Mouse (Mus musculus): ENCODE measurements around the gene Tap2. TPM values are rescaled to one million over a fixed set of nuclear protein-coding genes. Genes with fewer than 3 reads are reported as not detected.

Gene Tap2
- polyA plus RNA-seq, 1 experiment, result 18.8 TPM

DNA sequence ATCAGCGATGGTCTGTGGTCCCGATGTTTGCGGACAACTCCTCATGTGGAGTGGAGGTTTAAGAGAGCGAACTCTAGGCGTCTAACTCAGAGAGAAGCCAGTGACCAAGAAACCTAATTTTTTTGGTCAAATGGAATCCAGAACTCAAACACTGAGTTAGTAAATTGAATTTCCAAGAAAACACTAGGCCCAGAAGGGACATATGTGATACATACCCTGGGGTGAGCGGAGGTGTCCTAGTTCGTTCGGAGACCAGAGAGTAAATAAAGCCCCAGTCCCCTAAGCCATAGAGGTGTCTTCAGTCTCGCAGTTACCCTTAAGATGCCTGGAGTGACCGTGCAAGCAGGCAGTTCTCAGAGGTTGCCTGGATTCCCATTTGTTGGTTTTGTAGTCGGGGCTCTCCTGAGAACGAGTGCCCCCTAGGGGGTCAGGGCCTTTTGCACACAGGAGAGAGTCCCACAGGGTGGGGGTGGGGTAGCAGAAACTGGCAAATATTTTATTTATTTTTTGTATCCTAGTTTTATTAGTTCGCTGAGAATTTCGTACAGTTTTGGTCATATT, 60.6 kb downstream of the Tap2 start:
- no peak overlapping the region for H3K27ac ChIP-seq (ENCODE audit: insufficient read depth, low read length)
- H3K4me3 ChIP-seq (ENCODE audit: low read depth, low read length), result peak overlapping the region; percentile 65; the same call in 1 of the 2 replicates
- H3K4me1 ChIP-seq (ENCODE audit: control insufficient read depth, insufficient read depth, low read length), result no peaks in the 10 kb centered on the region
- 0 out of 2 replicates have a peak, but pooled peaks cover 5% of the 10 kb centered on the region for H3K27me3 ChIP-seq (ENCODE audit: control insufficient read depth, insufficient read depth, low read length, poor library complexity, severe bottlenecking)
- H3K9me3 ChIP-seq (replicated peaks; ENCODE audit: control insufficient read depth, insufficient read depth, low read length, poor library complexity, severe bottlenecking), result no peaks in the 10 kb centered on the region
- H3K36me3 ChIP-seq (ENCODE audit: control insufficient read depth, insufficient read depth, low read length, poor library complexity, severe bottlenecking), result no peaks in the 10 kb centered on the region
- TF ChIP-seq POLR2A (IDR thresholded peaks at IDR 0.05; ENCODE audit: insufficient read depth, low read length) (no peak), CTCF (IDR thresholded peaks at IDR 0.05; ENCODE audit: low read depth, low read length) (peak; percentile 46), EP300 (IDR thresholded peaks at IDR 0.05; ENCODE audit: insufficient read depth, low read depth, low read length) (no peak)
- peak overlapping the region; percentile 51; the same call in 1 of the 2 replicates for H3K9ac ChIP-seq (ENCODE audit: low read depth, poor library complexity, severe bottlenecking)

GRCm38 (mm10) chr17:34264452-34265351, 61.4 kb downstream of the Tap2 start:
- no peaks in the 10 kb centered on the region for H3K9me3 ChIP-seq (replicated peaks; ENCODE audit: control insufficient read depth, insufficient read depth, low read length, poor library complexity, severe bottlenecking)
- H3K36me3 ChIP-seq (ENCODE audit: control insufficient read depth, insufficient read depth, low read length, poor library complexity, severe bottlenecking), result no peaks in the 10 kb centered on the region
- no peaks in the 10 kb centered on the region for H3K4me1 ChIP-seq (ENCODE audit: control insufficient read depth, insufficient read depth, low read length)
- peak overlapping the region; percentile 71 for H3K4me3 ChIP-seq (ENCODE audit: low read depth, low read length)
- no peak for TF ChIP-seq POLR2A (IDR thresholded peaks at IDR 0.05; ENCODE audit: insufficient read depth, low read length)
- TF ChIP-seq EP300 (IDR thresholded peaks at IDR 0.05; ENCODE audit: insufficient read depth, low read depth, low read length), result no peak
- no peak for TF ChIP-seq CTCF (IDR thresholded peaks at IDR 0.05; ENCODE audit: low read depth, low read length)
- peak overlapping the region; percentile 51 for H3K9ac ChIP-seq (ENCODE audit: low read depth, poor library complexity, severe bottlenecking)
- no peak overlapping the region for H3K27ac ChIP-seq (ENCODE audit: insufficient read depth, low read length)
- H3K27me3 ChIP-seq (ENCODE audit: control insufficient read depth, insufficient read depth, low read length, poor library complexity, severe bottlenecking), result 0 out of 2 replicates have a peak, but pooled peaks cover 5% of the 10 kb centered on the region

Other genes with a start within 250 kb of the Tap2 start
- gene Vps52, start 247.7 kb upstream of the Tap2 start, polyA plus RNA-seq (2011; ENCODE audit: insufficient read depth, insufficient read length, low read depth, missing spikeins), result 18.3 and 19.0 TPM in 2 replicates
- gene Rps18, start 247.5 kb upstream of the Tap2 start, polyA plus RNA-seq (2011; ENCODE audit: insufficient read depth, insufficient read length, low read depth, missing spikeins), result 2,174 TPM in 2 replicates
- 98.4 and 103 TPM in 2 replicates for gene H2-K1, start 203.2 kb upstream of the Tap2 start, polyA plus RNA-seq (2011; ENCODE audit: insufficient read depth, insufficient read length, low read depth, missing spikeins)
- gene Ring1, start 178.8 kb upstream of the Tap2 start, polyA plus RNA-seq (2011; ENCODE audit: insufficient read depth, insufficient read length, low read depth, missing spikeins), result 8.1 and 11.4 TPM in 2 replicates
- 19.0 and 26.1 TPM in 2 replicates for gene H2-Ke6, start 175.5 kb upstream of the Tap2 start, polyA plus RNA-seq (2011; ENCODE audit: insufficient read depth, insufficient read length, low read depth, missing spikeins)
- gene Slc39a7, start 171.8 kb upstream of the Tap2 start, polyA plus RNA-seq (2011; ENCODE audit: insufficient read depth, insufficient read length, low read depth, missing spikeins), result 57.2 and 68.8 TPM in 2 replicates
- gene Rxrb, start 171.7 kb upstream of the Tap2 start, polyA plus RNA-seq (2011; ENCODE audit: insufficient read depth, insufficient read length, low read depth, missing spikeins), result 37.7 and 38.2 TPM in 2 replicates
- gene Col11a2, start 164.1 kb upstream of the Tap2 start, polyA plus RNA-seq (2011; ENCODE audit: insufficient read depth, insufficient read length, low read depth, missing spikeins), result 0.82 and 0.85 TPM in 2 replicates
- 1.4 TPM in 1 of 2 replicates, not detected in the other for gene H2-Oa, start 111.2 kb upstream of the Tap2 start, polyA plus RNA-seq (2011; ENCODE audit: insufficient read depth, insufficient read length, low read depth, missing spikeins)
- gene H2-DMa, start 84.0 kb upstream of the Tap2 start, polyA plus RNA-seq (2011; ENCODE audit: insufficient read depth, insufficient read length, low read depth, missing spikeins), result 5.9 and 8.3 TPM in 2 replicates
- 190 and 199 TPM in 2 replicates for gene Brd2, start 80.9 kb upstream of the Tap2 start, polyA plus RNA-seq (2011; ENCODE audit: insufficient read depth, insufficient read length, low read depth, missing spikeins)
- not detected in 2 replicates for gene H2-DMb2, start 60.2 kb upstream of the Tap2 start, polyA plus RNA-seq (2011; ENCODE audit: insufficient read depth, insufficient read length, low read depth, missing spikeins)
- 0.65 and 1.1 TPM in 2 replicates for gene H2-DMb1, start 50.5 kb upstream of the Tap2 start, polyA plus RNA-seq (2011; ENCODE audit: insufficient read depth, insufficient read length, low read depth, missing spikeins)
- 21.6 and 24.6 TPM in 2 replicates for gene Tap1, start 16.0 kb upstream of the Tap2 start, polyA plus RNA-seq (2011; ENCODE audit: insufficient read depth, insufficient read length, low read depth, missing spikeins)
- 8.7 and 10.2 TPM in 2 replicates for gene Psmb9, start 15.8 kb upstream of the Tap2 start, polyA plus RNA-seq (2011; ENCODE audit: insufficient read depth, insufficient read length, low read depth, missing spikeins)
- gene Psmb8, start 5.8 kb upstream of the Tap2 start, polyA plus RNA-seq (2011; ENCODE audit: insufficient read depth, insufficient read length, low read depth, missing spikeins), result 20.5 and 27.6 TPM in 2 replicates
- gene H2-Ob, start 35.4 kb downstream of the Tap2 start, polyA plus RNA-seq (2011; ENCODE audit: insufficient read depth, insufficient read length, low read depth, missing spikeins), result not detected in 2 replicates
- 2.3 and 2.4 TPM in 2 replicates for gene H2-Ab1, start 54.2 kb downstream of the Tap2 start, polyA plus RNA-seq (2011; ENCODE audit: insufficient read depth, insufficient read length, low read depth, missing spikeins)
- gene H2-Aa, start 84.3 kb downstream of the Tap2 start, polyA plus RNA-seq (2011; ENCODE audit: insufficient read depth, insufficient read length, low read depth, missing spikeins), result not detected in 2 replicates
- 2.8 and 4.6 TPM in 2 replicates for gene H2-Eb1, start 102.3 kb downstream of the Tap2 start, polyA plus RNA-seq (2011; ENCODE audit: insufficient read depth, insufficient read length, low read depth, missing spikeins)
- gene H2-Eb2, start 122.1 kb downstream of the Tap2 start, polyA plus RNA-seq (2011; ENCODE audit: insufficient read depth, insufficient read length, low read depth, missing spikeins), result not detected in 2 replicates
- not detected in 2 replicates for gene Btnl2, start 151.3 kb downstream of the Tap2 start, polyA plus RNA-seq (2011; ENCODE audit: insufficient read depth, insufficient read length, low read depth, missing spikeins)
- 0.28 TPM in 1 of 2 replicates, not detected in the other for gene Btnl1, start 173.6 kb downstream of the Tap2 start, polyA plus RNA-seq (2011; ENCODE audit: insufficient read depth, insufficient read length, low read depth, missing spikeins)
- gene BC051142, start 195.3 kb downstream of the Tap2 start, polyA plus RNA-seq (2011; ENCODE audit: insufficient read depth, insufficient read length, low read depth, missing spikeins), result not detected in 2 replicates

Data from ES-Bruce4 (cell line).